Mouse (Mus musculus) lung, postnatal 36 days (tissue): Measurements from ENCODE around the gene Rb1.
A peak's percentile ranks its signal among the peaks of the same experiment; 100 is the strongest.

Experiments
- DNase-seq: peaks from one replicate; pipeline ENCODE4 v3.0.0; 2022; ENCODE audit warnings: mixed read lengths

Gene Rb1

GRCm38 (mm10) chr14:73258181-73258580, 67.4 kb downstream of the Rb1 start:
- DNase-seq, result peak; percentile 43

- DNase-seq, result no peak
Measured at GRCm38 (mm10) chr14:73257348-73257747, 68.3 kb downstream of the Rb1 start.

GRCm38 (mm10) chr14:73255426-73255970, 70.1 kb downstream of the Rb1 start:
- DNase-seq, result peak; percentile 10

- DNase-seq, result no peak
Measured at GRCm38 (mm10) chr14:73254412-73254811, 71.2 kb downstream of the Rb1 start.

GRCm38 (mm10) chr14:73253453-73254251, 72.0 kb downstream of the Rb1 start:
- DNase-seq, result peak; percentile 24

- no peak for DNase-seq
Measured at GRCm38 (mm10) chr14:73252276-73252675, 73.3 kb downstream of the Rb1 start.

- no peak for DNase-seq
Measured at GRCm38 (mm10) chr14:73250056-73250455, 75.6 kb downstream of the Rb1 start.

GRCm38 (mm10) chr14:73244061-73244597, 81.5 kb downstream of the Rb1 start:
- DNase-seq, result no peak

GRCm38 (mm10) chr14:73239857-73240256, 85.8 kb downstream of the Rb1 start:
- no peak for DNase-seq

- DNase-seq, result peak; percentile 26
Measured at GRCm38 (mm10) chr14:73239291-73239690, 86.3 kb downstream of the Rb1 start.

GRCm38 (mm10) chr14:73238498-73239250, 86.9 kb downstream of the Rb1 start:
- DNase-seq, result peak; percentile 64

- DNase-seq, result peak; percentile 78
Measured at GRCm38 (mm10) chr14:73237848-73238321, 87.7 kb downstream of the Rb1 start, which contains the start of gene Lpar6. TSS of gene Lpar6 (plus strand) at chr14:73237895.

- no peak for DNase-seq
Measured at GRCm38 (mm10) chr14:73234468-73235031, 91.1 kb downstream of the Rb1 start.

- DNase-seq, result peak; percentile 12
Measured at GRCm38 (mm10) chr14:73231286-73231982, 94.2 kb downstream of the Rb1 start.

- no peak for DNase-seq
Measured at GRCm38 (mm10) chr14:73226849-73227248, 98.8 kb downstream of the Rb1 start.

GRCm38 (mm10) chr14:73226346-73226745, 99.3 kb downstream of the Rb1 start:
- DNase-seq, result no peak

- peak; percentile 25 for DNase-seq
Measured at GRCm38 (mm10) chr14:73222316-73222970, 103.2 kb downstream of the Rb1 start.

- DNase-seq, result peak; percentile 43
Measured at GRCm38 (mm10) chr14:73217062-73217461, 108.6 kb downstream of the Rb1 start.

GRCm38 (mm10) chr14:73211477-73211876, 114.1 kb downstream of the Rb1 start:
- no peak for DNase-seq

- no peak for DNase-seq
Measured at GRCm38 (mm10) chr14:73210196-73210595, 115.4 kb downstream of the Rb1 start.

- peak; percentile 83 for DNase-seq
Measured at GRCm38 (mm10) chr14:73209262-73209661, 116.4 kb downstream of the Rb1 start.

- DNase-seq, result no peak
Measured at GRCm38 (mm10) chr14:73204016-73204415, 121.6 kb downstream of the Rb1 start.
